Mouse (Mus musculus) neural tube, embryonic 11.5 days (tissue): Measurements from ENCODE around the gene Col23a1. TPM values are rescaled to one million over a fixed set of nuclear protein-coding genes. Genes with fewer than 3 reads are reported as not detected.
A peak's percentile ranks its signal among the peaks of the same experiment; 100 is the strongest.

Experiments
- ATAC-seq: fragments of 200-750 bp; cut with Nextera tagmentation; 2 replicates; pipeline ENCODE4 v1.8.0; 2017; ENCODE audit warnings: moderate number of reproducible peaks, mild to moderate bottlenecking, moderate TSS enrichment, moderate library complexity; ENCODE audit not compliant: insufficient read depth, low FRiP score, low TSS enrichment
- DNase-seq: peaks from one replicate; pipeline ENCODE4 v3.0.0-alpha.2; 2015; ENCODE audit warnings: low spot score
- H3K27ac ChIP-seq: fragments of 300-500 bp; sonication (generic); 2 replicates; pipeline ENCODE4 v1.5.1; 2014; ENCODE audit warnings: low read depth, mild to moderate bottlenecking, low read length
- H3K27me3 ChIP-seq: fragments of 300-500 bp; sonication (generic); 2 replicates; pipeline ENCODE4 v1.6.1; 2014; ENCODE audit warnings: mild to moderate bottlenecking, low read length, mixed read lengths; ENCODE audit not compliant: control insufficient read depth, insufficient read depth
- H3K36me3 ChIP-seq: fragments of 300-500 bp; sonication (generic); 2 replicates; pipeline ENCODE4 v1.6.1; 2014; ENCODE audit warnings: mild to moderate bottlenecking, low read length, moderate library complexity, mixed read lengths; ENCODE audit not compliant: control insufficient read depth, insufficient read depth
- H3K4me1 ChIP-seq: fragments of 300-500 bp; sonication (generic); 2 replicates; pipeline ENCODE4 v1.6.1; 2014; ENCODE audit warnings: low read length, mixed read lengths; ENCODE audit not compliant: control insufficient read depth, insufficient read depth
- H3K4me2 ChIP-seq: fragments of 300-500 bp; sonication (generic); 2 replicates; pipeline ENCODE4 v1.6.1; 2014; ENCODE audit warnings: low read depth, mild to moderate bottlenecking, moderate library complexity
- H3K4me3 ChIP-seq: fragments of 300-500 bp; sonication (generic); 2 replicates; pipeline ENCODE4 v1.5.1; 2014; ENCODE audit warnings: low read depth, low read length
- H3K9ac ChIP-seq: fragments of 300-500 bp; sonication (generic); 2 replicates; pipeline ENCODE4 v1.6.1; 2014; ENCODE audit warnings: mild to moderate bottlenecking, low read length
- H3K9me3 ChIP-seq: fragments of 300-500 bp; sonication (generic); 2 replicates; pipeline ENCODE4 v1.6.1; 2016; ENCODE audit warnings: low read length; ENCODE audit not compliant: control insufficient read depth
- WGBS: fragments of 180-500 bp; shearing (Covaris S2); extraction: QIAGEN DNeasy Blood & Tissue Kit; methylation state at CpG from one replicate; pipeline ENCODE4 v1.1.7; 2014; 5-methylcytosine and 5-hydroxymethylcytosine counted together
- polyA plus RNA-seq: library from polyadenylated mRNA; unstranded; fragments of >200 nt; fragmentation: Nextera tagmentation; extraction: Ambion mirVana; gene quantifications from 2 replicates; pipeline ENCODE4 v1.2.1, GENCODE M21; 2014

The Col23a1 gene
- polyA plus RNA-seq, 1 experiment from 2014 or later, result 10.9 TPM

DNA sequence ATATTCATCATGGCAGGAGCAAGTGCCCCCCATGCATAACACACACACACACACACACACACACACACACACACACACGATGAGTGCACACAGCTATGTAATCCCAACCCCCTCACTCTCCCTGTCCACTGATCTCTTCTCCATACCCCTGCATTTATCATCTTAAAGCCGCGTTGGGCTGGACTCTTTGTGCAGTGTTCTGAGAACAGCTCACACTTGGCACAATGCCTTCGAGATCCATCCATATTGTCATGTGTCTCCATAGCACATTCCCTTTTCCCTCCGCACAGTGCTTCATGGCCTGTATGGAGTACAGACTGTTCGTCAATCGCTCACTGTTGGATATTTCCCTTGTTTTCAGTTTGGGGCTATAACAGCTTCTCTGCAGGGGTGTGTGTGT lies 154.9 kb downstream of the Col23a1 start:
- no peaks in the 10 kb centered on the region for H3K36me3 ChIP-seq
- DNase-seq, result no peak
- H3K27ac ChIP-seq, result no peak overlapping the region
- WGBS, result 87% methylated on average over 7 of the region's 7 CpGs
- H3K9ac ChIP-seq, result no peak overlapping the region
- H3K4me1 ChIP-seq, result peaks cover 4% of the 10 kb centered on the region; the same call in 1 of the 2 replicates
- no peak overlapping the region for H3K4me2 ChIP-seq
- no peaks in the 10 kb centered on the region for H3K9me3 ChIP-seq
- no peaks in the 10 kb centered on the region for H3K27me3 ChIP-seq
- H3K4me3 ChIP-seq, result no peak overlapping the region
- no peak for ATAC-seq

DNA sequence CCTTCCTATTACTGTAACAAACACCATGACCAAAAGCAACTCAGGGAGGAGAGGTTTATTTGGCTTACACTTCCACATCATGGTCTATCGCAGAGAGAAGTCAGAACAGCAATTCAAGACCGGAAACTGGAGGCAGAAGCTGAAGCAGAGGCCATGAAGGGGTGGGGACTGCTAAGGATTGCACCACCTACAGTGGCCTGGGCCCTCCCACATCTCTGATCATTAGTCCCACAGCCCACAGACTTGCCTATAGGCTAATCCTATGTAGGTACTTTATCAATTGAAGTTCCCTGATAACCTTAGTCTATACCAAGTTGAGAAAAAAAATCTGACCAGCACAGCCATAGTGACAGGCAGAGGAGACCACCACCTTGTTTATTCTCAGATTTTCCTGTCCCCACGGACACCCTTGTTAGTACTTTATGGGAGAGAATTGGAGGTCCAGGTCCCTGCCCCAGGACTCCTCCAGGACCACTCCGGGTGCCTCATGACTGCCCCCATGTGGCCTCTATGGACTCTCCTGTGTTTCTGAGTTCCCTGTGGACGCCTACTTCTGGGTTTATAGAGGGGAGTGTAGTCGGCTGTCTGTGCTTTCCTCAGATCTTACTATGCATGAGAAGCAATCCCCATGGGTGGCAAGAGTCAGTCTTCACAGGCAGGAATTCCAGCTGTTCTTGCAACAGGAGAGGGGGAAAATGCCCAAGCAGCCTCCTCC lies 157.1 kb downstream of the Col23a1 start:
- Histone ChIP-seq H3K27ac (no peak overlapping the region), H3K4me1 (peaks cover 4% of the 10 kb centered on the region; the same call in 1 of the 2 replicates), H3K9ac (no peak overlapping the region), H3K4me3 (no peak overlapping the region), H3K36me3 (no peaks in the 10 kb centered on the region), H3K4me2 (no peak overlapping the region), H3K27me3 (no peaks in the 10 kb centered on the region), H3K9me3 (no peaks in the 10 kb centered on the region)
- ATAC-seq (no peak), DNase-seq (peak; percentile 43)
- 30% methylated on average over 6 of the region's 6 CpGs for WGBS

DNA sequence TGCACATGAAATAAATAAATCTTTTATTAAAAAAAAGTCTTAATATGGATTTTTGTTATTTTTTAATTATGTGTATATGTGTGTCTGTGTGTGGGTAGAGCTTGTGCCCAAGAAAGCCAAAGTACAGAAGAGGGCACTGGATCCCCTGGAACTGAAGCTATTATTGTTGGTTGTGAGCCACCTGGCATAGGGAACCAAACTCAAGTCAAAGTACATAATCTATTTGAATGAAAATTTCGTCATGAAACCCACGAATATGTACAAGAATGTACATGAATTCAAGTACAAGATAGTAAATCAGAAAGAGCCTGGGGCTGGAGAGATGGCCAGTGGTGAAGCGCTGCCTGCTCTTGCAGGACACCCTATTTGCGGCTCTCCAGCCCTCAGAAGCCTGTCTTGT lies 158.5 kb downstream of the Col23a1 start:
- Histone ChIP-seq H3K36me3 (no peaks in the 10 kb centered on the region), H3K4me3 (no peak overlapping the region), H3K4me1 (peaks cover 4% of the 10 kb centered on the region; the same call in 1 of the 2 replicates), H3K27ac (no peak overlapping the region), H3K9me3 (no peaks in the 10 kb centered on the region), H3K9ac (no peak overlapping the region), H3K4me2 (no peak overlapping the region), H3K27me3 (no peaks in the 10 kb centered on the region)
- ATAC-seq, result no peak
- DNase-seq, result no peak
- 75% methylated on average over 4 of the region's 4 CpGs for WGBS

DNA sequence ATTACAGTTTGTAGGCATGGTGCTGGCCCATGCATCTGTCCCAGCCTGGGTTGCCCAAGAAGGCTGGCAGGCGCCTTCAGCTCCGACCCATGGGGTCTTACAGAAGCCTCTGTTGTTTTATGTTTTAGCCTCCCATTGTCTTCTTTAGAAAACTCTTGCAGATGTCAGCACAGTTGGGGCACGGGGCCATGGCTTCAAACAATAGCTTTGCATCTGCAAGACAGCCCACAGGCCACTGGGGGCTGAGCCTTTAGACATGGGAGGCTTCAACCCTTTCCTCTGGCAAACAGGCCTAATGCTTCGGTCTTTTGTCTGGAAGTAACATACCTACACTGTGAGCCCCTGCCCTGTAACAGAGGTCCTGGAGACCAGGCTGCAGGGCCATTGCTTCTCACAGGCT lies 159.0 kb downstream of the Col23a1 start:
- H3K9me3 ChIP-seq, result no peaks in the 10 kb centered on the region
- no peak overlapping the region for H3K4me2 ChIP-seq
- no peak overlapping the region for H3K27ac ChIP-seq
- H3K36me3 ChIP-seq, result no peaks in the 10 kb centered on the region
- WGBS, result 19% methylated on average over 4 of the region's 4 CpGs
- H3K9ac ChIP-seq, result no peak overlapping the region
- H3K27me3 ChIP-seq, result no peaks in the 10 kb centered on the region
- DNase-seq (no peak), ATAC-seq (no peak)
- peaks cover 4% of the 10 kb centered on the region; the same call in 1 of the 2 replicates for H3K4me1 ChIP-seq
- no peak overlapping the region for H3K4me3 ChIP-seq

DNA sequence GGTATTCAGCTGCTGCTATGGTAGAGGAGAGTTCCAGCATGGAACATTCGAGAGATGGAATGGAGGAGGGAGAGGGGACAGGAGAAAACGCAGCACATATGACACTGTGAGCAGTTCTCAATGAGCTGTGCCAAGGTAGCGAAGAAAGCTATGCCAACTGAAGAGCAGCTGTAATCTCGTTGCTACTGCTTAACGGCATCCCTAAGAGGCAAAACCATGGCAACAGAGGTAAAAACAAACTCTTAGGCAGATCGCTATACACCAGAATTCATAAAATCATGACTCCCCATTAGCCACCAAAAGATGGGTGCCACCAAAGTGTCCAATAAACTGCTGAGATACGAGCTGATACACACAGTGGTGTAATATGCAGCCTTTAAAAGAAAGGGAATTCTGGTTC lies 160.2 kb downstream of the Col23a1 start:
- no peaks in the 10 kb centered on the region for H3K36me3 ChIP-seq
- DNase-seq, result no peak
- no peak overlapping the region for H3K9ac ChIP-seq
- H3K27me3 ChIP-seq, result no peaks in the 10 kb centered on the region
- 89% methylated on average over 7 of the region's 7 CpGs for WGBS
- no peak for ATAC-seq
- H3K4me2 ChIP-seq, result no peak overlapping the region
- H3K9me3 ChIP-seq, result no peaks in the 10 kb centered on the region
- H3K4me1 ChIP-seq, result peaks cover 4% of the 10 kb centered on the region; the same call in 1 of the 2 replicates
- no peak overlapping the region for H3K27ac ChIP-seq
- no peak overlapping the region for H3K4me3 ChIP-seq

DNA sequence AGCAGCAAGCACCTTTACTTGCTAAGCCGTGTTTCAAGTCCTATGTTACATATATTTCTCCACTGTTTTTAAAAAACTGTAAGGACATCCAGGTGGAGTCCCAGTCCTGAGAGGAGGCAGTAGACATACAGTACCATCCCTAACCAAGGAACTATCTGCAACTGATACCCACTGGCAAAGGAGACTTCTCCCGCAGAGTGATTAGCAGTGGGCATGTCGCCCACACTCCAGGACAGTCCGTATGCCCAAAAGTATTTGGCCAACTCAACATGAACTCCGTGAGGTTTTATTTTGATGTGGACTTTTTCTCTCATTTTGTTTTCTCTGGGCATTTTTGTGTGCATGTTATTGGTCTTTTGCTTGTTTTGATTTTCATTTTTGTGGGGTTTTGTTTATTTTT lies 161.6 kb downstream of the Col23a1 start:
- Histone ChIP-seq H3K4me2 (no peak overlapping the region), H3K27me3 (no peaks in the 10 kb centered on the region), H3K36me3 (no peaks in the 10 kb centered on the region), H3K4me1 (peaks cover 4% of the 10 kb centered on the region; the same call in 1 of the 2 replicates), H3K9me3 (no peaks in the 10 kb centered on the region), H3K27ac (no peak overlapping the region), H3K4me3 (no peak overlapping the region), H3K9ac (no peak overlapping the region)
- ATAC-seq (no peak), DNase-seq (no peak)
- WGBS, result 90% methylated on average over 5 of the region's 5 CpGs

DNA sequence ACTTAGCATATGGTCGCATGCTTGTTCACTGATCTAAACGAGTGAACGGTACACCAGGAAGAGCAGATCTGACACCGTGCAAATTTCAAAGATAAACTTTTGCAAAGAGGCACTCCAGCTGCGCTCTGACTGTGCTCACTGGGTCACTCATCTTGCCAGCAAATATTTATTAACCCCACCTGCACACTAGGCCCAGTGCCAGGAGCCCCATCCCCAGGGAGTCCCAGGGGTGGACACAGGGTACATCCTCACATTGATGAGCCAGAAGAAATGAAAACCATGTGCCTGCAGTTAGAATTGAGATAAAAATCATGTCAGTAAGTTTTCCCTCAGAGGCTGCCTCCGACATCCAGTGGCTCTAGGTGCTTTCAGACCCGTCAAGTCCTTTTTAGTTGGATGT lies 162.2 kb downstream of the Col23a1 start:
- Histone ChIP-seq H3K4me2 (no peak overlapping the region), H3K27me3 (no peaks in the 10 kb centered on the region), H3K9me3 (no peaks in the 10 kb centered on the region), H3K27ac (no peak overlapping the region), H3K9ac (no peak overlapping the region), H3K4me1 (peaks cover 4% of the 10 kb centered on the region; the same call in 1 of the 2 replicates), H3K4me3 (no peak overlapping the region), H3K36me3 (no peaks in the 10 kb centered on the region)
- DNase-seq, result peak; percentile 27
- no peak for ATAC-seq
- 64% methylated on average over 7 of the region's 7 CpGs for WGBS

DNA sequence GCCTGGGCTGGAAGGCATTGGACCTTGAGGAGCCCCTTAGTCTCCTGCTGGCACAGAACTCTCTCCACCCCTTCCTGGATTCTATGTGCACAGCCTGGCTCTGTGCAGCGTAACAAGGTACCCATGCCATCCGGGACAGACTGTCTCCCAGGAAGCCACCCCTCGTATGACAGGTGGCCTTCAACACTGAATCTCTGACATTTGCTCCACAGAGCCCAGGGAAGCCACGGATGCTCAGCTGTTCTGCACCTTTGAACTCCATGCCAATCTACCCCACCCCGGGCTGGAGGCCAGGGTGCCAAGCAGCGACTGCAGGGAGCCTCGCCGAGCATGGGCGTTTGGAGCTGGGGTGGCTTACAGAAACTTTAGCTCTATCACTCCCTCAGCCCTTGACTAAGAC lies 164.0 kb downstream of the Col23a1 start:
- Histone ChIP-seq H3K27ac (no peak overlapping the region), H3K36me3 (no peaks in the 10 kb centered on the region), H3K4me2 (no peak overlapping the region), H3K27me3 (no peaks in the 10 kb centered on the region), H3K4me3 (no peak overlapping the region), H3K9me3 (no peaks in the 10 kb centered on the region), H3K4me1 (no peaks in the 10 kb centered on the region; the same call in 1 of the 2 replicates), H3K9ac (no peak overlapping the region)
- ATAC-seq (no peak), DNase-seq (no peak)
- WGBS, result 90% methylated on average over 9 of the region's 9 CpGs

DNA sequence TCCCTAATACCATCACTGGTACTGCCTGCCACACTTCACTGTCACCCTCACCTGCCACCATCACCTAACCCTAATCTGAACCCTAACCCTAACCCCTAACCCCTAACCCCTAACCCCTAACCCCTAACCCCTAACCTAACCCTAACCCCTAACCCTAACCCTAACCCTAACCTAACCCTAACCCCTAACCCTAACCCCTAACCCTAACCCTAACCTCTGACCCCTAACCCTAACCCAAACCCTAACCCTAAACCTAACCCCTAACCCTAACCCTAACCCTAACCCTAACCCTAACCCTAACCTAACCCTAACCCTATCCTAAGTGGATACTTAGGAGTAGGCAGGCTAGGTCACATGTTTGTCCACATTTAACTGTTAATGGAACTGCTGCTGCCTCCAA lies 165.8 kb downstream of the Col23a1 start:
- no peaks in the 10 kb centered on the region for H3K27me3 ChIP-seq
- no peaks in the 10 kb centered on the region for H3K36me3 ChIP-seq
- no peak overlapping the region for H3K4me3 ChIP-seq
- ATAC-seq (no peak), DNase-seq (no peak)
- no peak overlapping the region for H3K4me2 ChIP-seq
- no peaks in the 10 kb centered on the region for H3K9me3 ChIP-seq
- H3K9ac ChIP-seq, result no peak overlapping the region
- H3K4me1 ChIP-seq, result peaks cover 6% of the 10 kb centered on the region; the same call in 1 of the 2 replicates
- H3K27ac ChIP-seq, result no peak overlapping the region
